10 mouse cellular contexts compared by ENCODE assay signal in the genomic region with DNA sequence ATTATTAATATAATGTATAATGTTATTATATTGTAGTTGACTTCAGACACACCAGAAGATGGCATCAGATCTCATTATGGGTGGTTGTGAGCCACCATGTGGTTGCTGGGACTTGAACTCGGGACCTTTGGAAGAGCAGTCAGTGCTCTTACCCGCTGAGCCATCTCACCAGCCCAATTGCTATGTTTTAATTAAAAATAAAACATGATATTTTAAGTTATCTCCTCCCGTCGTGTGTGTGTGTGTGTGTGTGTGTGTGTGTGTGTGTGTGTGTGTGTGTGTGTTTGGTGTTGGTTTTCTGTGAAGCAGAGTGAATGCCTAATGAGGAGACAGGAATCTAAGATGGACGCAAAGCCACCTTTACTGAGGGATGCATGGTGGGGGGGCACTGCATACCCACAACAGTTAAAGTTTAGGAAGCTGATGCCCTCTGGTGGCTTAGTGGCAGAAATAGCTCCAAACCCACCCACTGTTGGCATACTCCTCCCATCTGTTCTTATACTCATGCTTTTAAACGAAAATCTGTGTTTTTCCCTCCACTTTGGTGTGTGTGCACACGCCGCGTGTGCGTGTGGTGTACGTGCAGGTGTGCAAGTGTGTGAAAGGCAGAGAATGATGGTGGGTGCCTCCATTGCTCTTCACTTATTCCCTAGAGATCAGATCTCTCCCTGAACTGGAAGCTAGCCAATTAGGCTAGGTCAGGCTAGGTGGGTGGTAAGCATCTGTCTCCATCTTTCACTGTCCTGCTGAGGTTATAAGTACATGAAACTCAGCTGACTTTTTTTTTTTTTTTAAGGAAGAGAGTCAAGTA. TPM values are rescaled to one million over a fixed set of nuclear protein-coding genes. Genes with fewer than 3 reads are reported as not detected.
A peak's percentile ranks its signal among the peaks of the same experiment; 100 is the strongest.
DNase-seq lines count a peak whose midpoint lies in the region; ATAC-seq and TF ChIP-seq lines count a peak whose summit lies in the region.
"Had no signal": no experiment of that assay in that cellular context is flagged by ENCODE, and none has a peak within 500 bp of the region (broad histone marks: within the 10 kb centered on the region; RNA-seq: fewer than 3 reads in every experiment).

No protein-coding gene starts in this region.

- no peaks in the 10 kb centered on the region for H3K36me3 ChIP-seq in heart, embryonic 11.5 days (ENCODE audit: control insufficient read depth, insufficient read depth, low read length)

- 41% methylated on average over 11 of the region's 11 CpGs for WGBS in heart, embryonic 11.5 days (ENCODE audit: insufficient replicate concordance)

- no peak overlapping the region for H3K4me3 ChIP-seq in heart, embryonic 11.5 days (ENCODE audit: low read depth, low read length)
- H3K4me3 ChIP-seq in gastrocnemius, adult 2 months: no peak overlapping the region
- H3K4me3 ChIP-seq: megakaryocyte, embryonic 14.5 days had no signal

- H3K27ac ChIP-seq in heart, embryonic 11.5 days (ENCODE audit: low read depth, low read length): no peak overlapping the region
- no peak overlapping the region for H3K27ac ChIP-seq in gastrocnemius, adult 2 months

- no peak overlapping the region for H3K9ac ChIP-seq in heart, embryonic 11.5 days (ENCODE audit: low read depth, low read length)

- ATAC-seq in heart, embryonic 11.5 days (replicated peaks; ENCODE audit: insufficient number of reproducible peaks, low FRiP score, low TSS enrichment): no peak
- peak; percentile 91 for ATAC-seq in common myeloid progenitor, adult 5-6 weeks (replicated peaks; ENCODE audit: low read depth, poor library complexity, severe bottlenecking)
- ATAC-seq in inflammation-experienced regulatory T-cells, adult 6 months: peak; percentile 86
- ATAC-seq in megakaryocyte progenitor cell, adult 5-6 weeks (replicated peaks; ENCODE audit: poor library complexity): peak; percentile 96
- ATAC-seq: Patski had no signal

- intact Hi-C loops in gastrocnemius, adult 2 months (cut with DNase I): loop anchor here (1.0 to 5.0 kb wide), 2 partner anchors 31 to 160 kb away; no protein-coding TSS in a partner anchor
- intact Hi-C loops in left cerebral cortex, postnatal 10 days (cut with DNase I): loop anchor here (2.0 kb wide), 1 partner anchor 31 kb away; no protein-coding TSS in a partner anchor

- H3K4me1 ChIP-seq in heart, embryonic 11.5 days (ENCODE audit: control insufficient read depth, insufficient read depth, low read length): peaks cover 10% of the 10 kb centered on the region

- no peaks in the 10 kb centered on the region for H3K9me3 ChIP-seq in heart, embryonic 11.5 days (replicated peaks; ENCODE audit: control insufficient read depth, low read length)
- H3K9me3 ChIP-seq: megakaryocyte, embryonic 14.5 days had no signal

- peaks cover 7% of the 10 kb centered on the region for H3K27me3 ChIP-seq in heart, embryonic 11.5 days (ENCODE audit: control insufficient read depth, insufficient read depth, low read length)

- peak; percentile 79 to 83 for DNase-seq in heart, adult 18-20 months
- DNase-seq in gastrocnemius, adult 2 months: peak; percentile 70
- DNase-seq in left cerebral cortex, postnatal 10 days (ENCODE audit: extremely low spot score in 1 of 2, low spot score in 2 of 2): peak; percentile 76 to 80
- DNase-seq in right cerebral cortex, postnatal 14 days: peak; percentile 66

- peak; percentile 79 for TF ChIP-seq CTCF in gastrocnemius, adult 2 months (IDR thresholded peaks at IDR 0.05)

- no peak overlapping the region for H3K4me2 ChIP-seq in heart, embryonic 11.5 days

RNA-seq across cellular contexts. Expression of gene Kdm6b, which starts 18.6 kb away (rescaled TPM):
- 10 to 100 TPM; 15.8 to 18.0 TPM for total RNA-seq in heart, adult 18-20 months (2021)
- 21.5 and 25.1 TPM in 2 replicates for polyA plus RNA-seq in heart, embryonic 11.5 days (2014; fragmentation: Nextera tagmentation; extraction: Ambion mirVana)
- 3.5 and 6.6 TPM in 2 replicates for total RNA-seq in common myeloid progenitor, adult 5-6 weeks (2017)
- total RNA-seq in gastrocnemius, adult 2 months (2021): 10 to 100 TPM; 23.9 to 24.5 TPM
- polyA plus RNA-seq in inflammation-experienced regulatory T-cells, adult 6 months (2017; shearing (Covaris generic)): 10 to 100 TPM; 20.7 to 39.7 (median 35.5) TPM
- total RNA-seq in left cerebral cortex, postnatal 10 days (2021): 10 to 100 TPM; 42.7 to 43.9 TPM
- total RNA-seq in megakaryocyte progenitor cell, adult 5-6 weeks (2015): 10.4 and 11.7 TPM in 2 replicates
- total RNA-seq in megakaryocyte progenitor cell, adult 5-6 weeks (2017): 1.8 and 2.9 TPM in 2 replicates

RNA-seq across cellular contexts. Expression of gene Tmem88, which starts 34.0 kb away (rescaled TPM):
- 10 to 100 TPM; 10.3 to 14.3 TPM for total RNA-seq in heart, adult 18-20 months (2021)
- polyA plus RNA-seq in heart, embryonic 11.5 days (2014; fragmentation: Nextera tagmentation; extraction: Ambion mirVana): 30.5 and 31.7 TPM in 2 replicates
- total RNA-seq in common myeloid progenitor, adult 5-6 weeks (2017): 0.46 TPM in 1 of 2 replicates, not detected in the other
- total RNA-seq in gastrocnemius, adult 2 months (2021): 1 to 10 TPM; 6.5 to 7.4 TPM
- 1 to 10 TPM in 1 of 3 experiments, under 1 TPM in 2; 0.40 to 1.0 (median 0.74) TPM for polyA plus RNA-seq in inflammation-experienced regulatory T-cells, adult 6 months (2017; shearing (Covaris generic))
- 1 to 10 TPM; 2.8 to 3.0 TPM for total RNA-seq in left cerebral cortex, postnatal 10 days (2021)
- total RNA-seq in megakaryocyte progenitor cell, adult 5-6 weeks (2015): 0.07 and 0.42 TPM in 2 replicates
- 0.12 TPM in 1 of 2 replicates, not detected in the other for total RNA-seq in megakaryocyte progenitor cell, adult 5-6 weeks (2017)

RNA-seq across cellular contexts. Expression of gene Cyb5d1, which starts 36.6 kb away (rescaled TPM):
- 10 to 100 TPM; 30.2 to 32.2 TPM for total RNA-seq in heart, adult 18-20 months (2021)
- polyA plus RNA-seq in heart, embryonic 11.5 days (2014; fragmentation: Nextera tagmentation; extraction: Ambion mirVana): 19.6 and 25.0 TPM in 2 replicates
- total RNA-seq in common myeloid progenitor, adult 5-6 weeks (2017): 35.5 and 37.6 TPM in 2 replicates
- 10 to 100 TPM; 34.9 to 36.0 TPM for total RNA-seq in gastrocnemius, adult 2 months (2021)
- polyA plus RNA-seq in inflammation-experienced regulatory T-cells, adult 6 months (2017; shearing (Covaris generic)): 10 to 100 TPM; 13.9 to 20.0 (median 18.4) TPM
- 10 to 100 TPM; 37.9 to 39.8 TPM for total RNA-seq in left cerebral cortex, postnatal 10 days (2021)
- 15.4 and 16.6 TPM in 2 replicates for total RNA-seq in megakaryocyte progenitor cell, adult 5-6 weeks (2015)
- 34.2 and 50.3 TPM in 2 replicates for total RNA-seq in megakaryocyte progenitor cell, adult 5-6 weeks (2017)

RNA-seq across cellular contexts. Expression of gene Naa38, which starts 36.7 kb away (rescaled TPM):
- 100 to 1,000 TPM; 112 to 118 TPM for total RNA-seq in heart, adult 18-20 months (2021)
- polyA plus RNA-seq in heart, embryonic 11.5 days (2014; fragmentation: Nextera tagmentation; extraction: Ambion mirVana): 166 and 170 TPM in 2 replicates
- 181 and 216 TPM in 2 replicates for total RNA-seq in common myeloid progenitor, adult 5-6 weeks (2017)
- 10 to 100 TPM; 62.4 to 86.0 TPM for total RNA-seq in gastrocnemius, adult 2 months (2021)
- 100 to 1,000 TPM; 108 to 130 (median 112) TPM for polyA plus RNA-seq in inflammation-experienced regulatory T-cells, adult 6 months (2017; shearing (Covaris generic))
- 10 to 100 TPM; 84.2 to 85.7 TPM for total RNA-seq in left cerebral cortex, postnatal 10 days (2021)
- total RNA-seq in megakaryocyte progenitor cell, adult 5-6 weeks (2015): 114 and 125 TPM in 2 replicates
- total RNA-seq in megakaryocyte progenitor cell, adult 5-6 weeks (2017): 146 and 205 TPM in 2 replicates
